Mouse (Mus musculus): ENCODE results near the gene Zfp97.
"Not testable (repeated sequence)": the region's sequence is repeated elsewhere in the genome, so short reads cannot be mapped to it uniquely, and the experiment has no call there.

Gene Zfp97

GRCm38 (mm10) chr17:17120830-17121502 is at the start of gene Zfp97:
TSS of gene Zfp97 (plus strand) at chr17:17121415.
- not testable (repeated sequence) for DNase-seq (ENCODE audit: low spot score)

- DNase-seq (ENCODE audit: low spot score), result not testable (repeated sequence)
These were observed 57.7 kb downstream of the Zfp97 start for GRCm38 (mm10) chr17:17178757-17179413.

- DNase-seq (ENCODE audit: low spot score), result not testable (repeated sequence)
These were observed 73.5 kb downstream of the Zfp97 start for GRCm38 (mm10) chr17:17194761-17195160.

- DNase-seq (ENCODE audit: low spot score), result no peak
These were observed 74.0 kb downstream of the Zfp97 start for GRCm38 (mm10) chr17:17195178-17195577.

GRCm38 (mm10) chr17:17196111-17196510 is 74.9 kb downstream of the Zfp97 start:
- not testable (repeated sequence) for DNase-seq (ENCODE audit: low spot score)
